Mouse (Mus musculus) liver, postnatal 0 days (tissue): ENCODE measurements around the gene Cyp2d10.

ENCODE experiments used
- CTCF ChIP-seq: sonication (generic); IDR thresholded peaks from 2 replicates; pipeline ENCODE4 v1.5.1; 2016; ENCODE audit warnings: antibody characterized with exemption, low read depth
- EP300 ChIP-seq: IDR thresholded peaks from 2 replicates; pipeline ENCODE4 v1.6.1; 2016; ENCODE audit warnings: antibody characterized with exemption, low read depth, mild to moderate bottlenecking

DNA sequence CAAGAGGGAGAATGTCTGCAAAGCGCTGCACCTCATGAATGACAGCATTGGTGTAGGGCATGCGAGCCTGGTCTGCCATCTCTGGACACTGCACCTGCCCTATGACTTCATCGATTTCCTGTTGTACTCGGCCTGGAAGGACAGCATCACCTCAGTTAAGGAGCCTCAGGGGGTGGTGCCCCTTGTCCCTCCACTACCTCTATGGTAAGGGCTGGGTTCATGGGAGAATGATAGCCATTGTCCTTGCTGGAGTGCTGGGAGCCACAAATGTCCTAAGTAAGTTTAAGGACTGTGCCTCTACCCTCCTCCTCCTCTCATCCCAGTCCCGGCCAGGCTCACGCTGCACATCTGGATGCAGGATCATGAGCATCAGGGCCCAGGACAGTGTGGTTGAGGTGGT is 34.5 kb downstream of the Cyp2d10 start:
- no peak for TF ChIP-seq EP300
- TF ChIP-seq CTCF, result no peak
